Mouse (Mus musculus) MEL (cell line): ENCODE measurements at regions not wholly inside any gene's neighbourhood (a gene's known extent, or its start where the extent isn't known, plus 50 kb on each side); places are given as distances from the start of the nearest gene placed in this dataset.

Experiments
- DNase-seq: peaks from one replicate; pipeline ENCODE4 v3.0.0; 2011; ENCODE audit warnings: low read depth, low spot score
- H3K27ac ChIP-seq: 2 replicates; pipeline ENCODE4 v1.5.1; 2012; ENCODE audit warnings: low read depth, mild to moderate bottlenecking, control low read depth, low read length, moderate library complexity; ENCODE audit not compliant: control insufficient read depth
- H3K27me3 ChIP-seq, 2 experiments: fragments of 150-350 bp in 1 of 2; sonication (generic) in 1 of 2; 2 replicates each; pipeline ENCODE4 v1.6.1; 2012; ENCODE audit warnings: low read length in 2 of 2, mild to moderate bottlenecking in 2 of 2, improper control_type of control experiment in 1 of 2, moderate library complexity in 1 of 2; ENCODE audit not compliant: insufficient read depth in 2 of 2, control insufficient read depth in 1 of 2
- H3K36me3 ChIP-seq, 2 experiments: 2 replicates each; pipeline ENCODE4 v1.6.1; 2012 to 2014; ENCODE audit warnings: low read length in 2 of 2, improper control_type of control experiment in 1 of 2, inconsistent platforms in 1 of 2, mild to moderate bottlenecking in 1 of 2; ENCODE audit not compliant: insufficient read depth in 2 of 2, control insufficient read depth in 1 of 2
- H3K4me1 ChIP-seq, 2 experiments: fragments of 150-350 bp in 1 of 2; sonication (generic) in 1 of 2; 2 replicates each; pipeline ENCODE4 v1.6.1; 2012; ENCODE audit warnings: low read length in 2 of 2, improper control_type of control experiment in 1 of 2, mild to moderate bottlenecking in 1 of 2; ENCODE audit not compliant: insufficient read depth in 2 of 2, control insufficient read depth in 1 of 2
- H3K4me3 ChIP-seq, 2 experiments: fragments of 150-350 bp in 1 of 2; sonication (generic) in 1 of 2; 2 replicates each; pipeline ENCODE4 v1.5.1; 2012; ENCODE audit warnings: low read depth in 2 of 2, low read length in 2 of 2, mild to moderate bottlenecking in 2 of 2, moderate library complexity in 2 of 2, control low read depth in 1 of 2, improper control_type of control experiment in 1 of 2; ENCODE audit not compliant: control insufficient read depth in 1 of 2, insufficient read depth in 1 of 2
- H3K79me2 ChIP-seq: 2 replicates; pipeline ENCODE4 v1.6.1; 2012; ENCODE audit warnings: mild to moderate bottlenecking, low read length, moderate library complexity; ENCODE audit not compliant: control insufficient read depth, poor library complexity, insufficient read depth
- H3K9ac ChIP-seq: 2 replicates; pipeline ENCODE4 v1.6.1; 2012; ENCODE audit warnings: low read depth, mild to moderate bottlenecking, control low read depth, low read length, moderate library complexity; ENCODE audit not compliant: control insufficient read depth, poor library complexity, severe bottlenecking
- H3K9me3 ChIP-seq: fragments of 150-350 bp; sonication (generic); replicated peaks from 2 replicates; pipeline ENCODE4 v1.6.1; 2012; ENCODE audit warnings: mild to moderate bottlenecking, low read length, improper control_type of control experiment, moderate library complexity; ENCODE audit not compliant: insufficient read depth
- HCFC1 ChIP-seq: IDR thresholded peaks from 2 replicates; pipeline ENCODE4 v1.6.1; 2012; ENCODE audit warnings: low read depth, mild to moderate bottlenecking, inconsistent platforms, low read length, improper control_type of control experiment, moderate library complexity
- KAT2A ChIP-seq: conservative IDR thresholded peaks from 2 replicates; pipeline ENCODE4 v1.6.1; 2012; ENCODE audit warnings: low read depth, low read length, improper control_type of control experiment, inconsistent platforms
- MAFK ChIP-seq: IDR thresholded peaks from 2 replicates; pipeline ENCODE4 v1.6.1; 2011; ENCODE audit warnings: low read depth, mild to moderate bottlenecking, low read length, improper control_type of control experiment, borderline replicate concordance
- MXI1 ChIP-seq: IDR thresholded peaks from 2 replicates; pipeline ENCODE4 v1.6.1; 2011; ENCODE audit warnings: mild to moderate bottlenecking, low read depth, low read length, improper control_type of control experiment
- MYB ChIP-seq: IDR thresholded peaks from 2 replicates; pipeline ENCODE4 v1.6.1; 2011; ENCODE audit warnings: mild to moderate bottlenecking, low read depth, low read length, improper control_type of control experiment
- MYC ChIP-seq: IDR thresholded peaks from 2 replicates; pipeline ENCODE4 v1.6.1; 2011; ENCODE audit warnings: low read depth, mild to moderate bottlenecking, low read length, improper control_type of control experiment, moderate library complexity
- NRF1 ChIP-seq: IDR thresholded peaks from 2 replicates; pipeline ENCODE4 v1.6.1; 2014; ENCODE audit warnings: low read depth, mild to moderate bottlenecking, inconsistent platforms, low read length, improper control_type of control experiment, moderate library complexity; ENCODE audit not compliant: poor library complexity, insufficient read depth, severe bottlenecking
- RCOR1 ChIP-seq: IDR thresholded peaks from 2 replicates; pipeline ENCODE4 v1.6.1; 2012; ENCODE audit warnings: low read depth, mild to moderate bottlenecking, inconsistent platforms, low read length, improper control_type of control experiment
- TAL1 ChIP-seq: IDR thresholded peaks from 2 replicates; pipeline ENCODE4 v1.6.1; 2012; ENCODE audit warnings: mild to moderate bottlenecking, inconsistent platforms, low read length, moderate library complexity, mixed read lengths
- TBP ChIP-seq: IDR thresholded peaks from 2 replicates; pipeline ENCODE4 v1.8.0; 2011; ENCODE audit warnings: low read depth, low read length, improper control_type of control experiment
- UBTF ChIP-seq: IDR thresholded peaks from 2 replicates; pipeline ENCODE4 v1.6.1; 2012; ENCODE audit warnings: low read depth, mild to moderate bottlenecking, inconsistent platforms, low read length, improper control_type of control experiment, moderate library complexity, borderline replicate concordance; ENCODE audit not compliant: insufficient read depth
- ZC3H11A ChIP-seq: IDR thresholded peaks from 2 replicates; pipeline ENCODE4 v1.6.1; 2012; ENCODE audit warnings: low read depth, mild to moderate bottlenecking, inconsistent platforms, low read length, improper control_type of control experiment
- ZNF384 ChIP-seq: IDR thresholded peaks from 2 replicates; pipeline ENCODE4 v1.6.1; 2012; ENCODE audit warnings: low read depth, mild to moderate bottlenecking, inconsistent platforms, low read length, improper control_type of control experiment

- H3K27me3 ChIP-seq = no peaks in the 10 kb centered on the region
- TF ChIP-seq TBP (no peak), ZC3H11A (no peak), TAL1 (no peak), UBTF (no peak), RCOR1 (no peak), MYC (no peak), MXI1 (no peak), HCFC1 (no peak), MYB (no peak), KAT2A (no peak)
- TF ChIP-seq, all 39 proteins: peak for 0
- no peak for DNase-seq
- H3K9me3 ChIP-seq = no peaks in the 10 kb centered on the region; the same call in 1 of the 2 replicates
- no peaks in the 10 kb centered on the region for H3K36me3 ChIP-seq
- no peak overlapping the region for H3K4me3 ChIP-seq
- H3K9ac ChIP-seq = no peak overlapping the region
- H3K4me1 ChIP-seq = no peaks in the 10 kb centered on the region
- no peaks in the 10 kb centered on the region for H3K79me2 ChIP-seq
- H3K27ac ChIP-seq = no peak overlapping the region
Measured at GRCm38 (mm10) chr10:99836835-99837412, 77.5 kb upstream of the Csl start.

GRCm38 (mm10) chr10:99834905-99835633 is 75.6 kb upstream of the Csl start:
- H3K27ac ChIP-seq = no peak overlapping the region
- H3K27me3 ChIP-seq = no peaks in the 10 kb centered on the region
- no peak for DNase-seq
- TF ChIP-seq ZNF384 (no peak), TAL1 (no peak), MAFK (no peak), MXI1 (no peak), NRF1 (no peak)
- TF ChIP-seq, all 39 proteins: peak for 0
- no peaks in the 10 kb centered on the region for H3K79me2 ChIP-seq
- H3K4me3 ChIP-seq = no peak overlapping the region
- H3K36me3 ChIP-seq = no peaks in the 10 kb centered on the region
- H3K4me1 ChIP-seq = no peaks in the 10 kb centered on the region
- no peak overlapping the region for H3K9ac ChIP-seq
- H3K9me3 ChIP-seq = no peaks in the 10 kb centered on the region; the same call in 1 of the 2 replicates
